Mouse (Mus musculus): ENCODE measurements around the gene Ak8. TPM values are rescaled to one million over a fixed set of nuclear protein-coding genes. Genes with fewer than 3 reads are reported as not detected.

Gene Ak8
- total and polyA plus RNA-seq, 2 experiments from 2014 or later = 1.6 to 3.3 TPM

GRCm38 (mm10) chr2:28798390-28798789, 98.4 kb downstream of the Ak8 start:
- no peaks in the 10 kb centered on the region for H3K36me3 ChIP-seq (ENCODE audit: insufficient read depth, low read length)
- H3K9ac ChIP-seq (replicated peaks; ENCODE audit: low read length) = no peak overlapping the region
- H3K27ac ChIP-seq = no peak overlapping the region
- no peaks in the 10 kb centered on the region for H3K27me3 ChIP-seq (ENCODE audit: insufficient read depth, low read length)
- no peaks in the 10 kb centered on the region for H3K4me1 ChIP-seq (ENCODE audit: insufficient read depth, low read length)
- 23% methylated on average over 3 of the region's 3 CpGs for WGBS
- H3K9me3 ChIP-seq (ENCODE audit: low read length) = no peaks in the 10 kb centered on the region
- no peak for TF ChIP-seq CTCF (IDR thresholded peaks at IDR 0.05; ENCODE audit: low read depth)
- no peak overlapping the region for H3K4me2 ChIP-seq (ENCODE audit: low read depth, low read length)
- no peak overlapping the region for H3K4me3 ChIP-seq (ENCODE audit: low read length)
- ATAC-seq (no peak), DNase-seq (ENCODE audit: low spot score) (no peak)

GRCm38 (mm10) chr2:28799575-28799974, 99.6 kb downstream of the Ak8 start:
- ATAC-seq = no peak
- Histone ChIP-seq H3K9me3 (ENCODE audit: low read length) (no peaks in the 10 kb centered on the region), H3K36me3 (ENCODE audit: insufficient read depth, low read length) (no peaks in the 10 kb centered on the region), H3K4me2 (ENCODE audit: low read depth, low read length) (no peak overlapping the region), H3K27me3 (ENCODE audit: insufficient read depth, low read length) (no peaks in the 10 kb centered on the region), H3K27ac (no peak overlapping the region), H3K4me3 (ENCODE audit: low read length) (no peak overlapping the region), H3K9ac (replicated peaks; ENCODE audit: low read length) (no peak overlapping the region), H3K4me1 (ENCODE audit: insufficient read depth, low read length) (no peaks in the 10 kb centered on the region)
- WGBS = 74% methylated on average over 2 of the region's 2 CpGs
- no peak for TF ChIP-seq CTCF (IDR thresholded peaks at IDR 0.05; ENCODE audit: low read depth)
- no peak for DNase-seq (ENCODE audit: low spot score)

GRCm38 (mm10) chr2:28803406-28803805, 103.4 kb downstream of the Ak8 start:
- ATAC-seq = no peak
- no peak for TF ChIP-seq CTCF (IDR thresholded peaks at IDR 0.05; ENCODE audit: low read depth)
- no peak overlapping the region for H3K9ac ChIP-seq (replicated peaks; ENCODE audit: low read length)
- DNase-seq (ENCODE audit: low spot score) = no peak
- 82% methylated on average over 7 of the region's 7 CpGs for WGBS
- no peaks in the 10 kb centered on the region for H3K36me3 ChIP-seq (ENCODE audit: insufficient read depth, low read length)
- H3K27ac ChIP-seq = no peak overlapping the region
- H3K4me2 ChIP-seq (ENCODE audit: low read depth, low read length) = no peak overlapping the region
- no peaks in the 10 kb centered on the region for H3K4me1 ChIP-seq (ENCODE audit: insufficient read depth, low read length)
- H3K27me3 ChIP-seq (ENCODE audit: insufficient read depth, low read length) = no peaks in the 10 kb centered on the region
- H3K4me3 ChIP-seq (ENCODE audit: low read length) = no peak overlapping the region
- no peaks in the 10 kb centered on the region for H3K9me3 ChIP-seq (ENCODE audit: low read length)

- Histone ChIP-seq H3K9me3 (ENCODE audit: low read length) (no peaks in the 10 kb centered on the region), H3K4me2 (ENCODE audit: low read depth, low read length) (no peak overlapping the region), H3K4me1 (ENCODE audit: insufficient read depth, low read length) (no peaks in the 10 kb centered on the region), H3K27ac (no peak overlapping the region), H3K36me3 (ENCODE audit: insufficient read depth, low read length) (no peaks in the 10 kb centered on the region), H3K27me3 (ENCODE audit: insufficient read depth, low read length) (no peaks in the 10 kb centered on the region), H3K9ac (replicated peaks; ENCODE audit: low read length) (no peak overlapping the region), H3K4me3 (ENCODE audit: low read length) (no peak overlapping the region)
- ATAC-seq (no peak), DNase-seq (ENCODE audit: low spot score) (no peak)
- TF ChIP-seq CTCF (IDR thresholded peaks at IDR 0.05; ENCODE audit: low read depth) = no peak
- WGBS = 74% methylated on average over 6 of the region's 6 CpGs
Observed at GRCm38 (mm10) chr2:28808841-28809240, 108.9 kb downstream of the Ak8 start.

GRCm38 (mm10) chr2:28810260-28811013, 110.5 kb downstream of the Ak8 start:
- DNase-seq (ENCODE audit: low spot score) (no peak), ATAC-seq (no peak)
- Histone ChIP-seq H3K4me2 (ENCODE audit: low read depth, low read length) (no peak overlapping the region), H3K36me3 (ENCODE audit: insufficient read depth, low read length) (no peaks in the 10 kb centered on the region), H3K27ac (no peak overlapping the region), H3K9ac (replicated peaks; ENCODE audit: low read length) (no peak overlapping the region), H3K27me3 (ENCODE audit: insufficient read depth, low read length) (no peaks in the 10 kb centered on the region), H3K4me3 (ENCODE audit: low read length) (no peak overlapping the region), H3K9me3 (ENCODE audit: low read length) (no peaks in the 10 kb centered on the region), H3K4me1 (ENCODE audit: insufficient read depth, low read length) (no peaks in the 10 kb centered on the region)
- TF ChIP-seq CTCF (IDR thresholded peaks at IDR 0.05; ENCODE audit: low read depth) = no peak
- WGBS = 37% methylated on average over 5 of the region's 5 CpGs

GRCm38 (mm10) chr2:28818866-28819265, 118.9 kb downstream of the Ak8 start:
- Histone ChIP-seq H3K9ac (replicated peaks; ENCODE audit: low read length) (no peak overlapping the region), H3K4me3 (ENCODE audit: low read length) (no peak overlapping the region), H3K9me3 (ENCODE audit: low read length) (no peaks in the 10 kb centered on the region), H3K4me2 (ENCODE audit: low read depth, low read length) (no peak overlapping the region), H3K4me1 (ENCODE audit: insufficient read depth, low read length) (no peaks in the 10 kb centered on the region), H3K27ac (no peak overlapping the region), H3K27me3 (ENCODE audit: insufficient read depth, low read length) (no peaks in the 10 kb centered on the region), H3K36me3 (ENCODE audit: insufficient read depth, low read length) (peaks cover 5% of the 10 kb centered on the region; the same call in 1 of the 2 replicates)
- 83% methylated on average over 4 of the region's 4 CpGs for WGBS
- DNase-seq (ENCODE audit: low spot score) (no peak), ATAC-seq (no peak)
- no peak for TF ChIP-seq CTCF (IDR thresholded peaks at IDR 0.05; ENCODE audit: low read depth)

GRCm38 (mm10) chr2:28829265-28829664, 129.3 kb downstream of the Ak8 start:
- H3K4me3 ChIP-seq (ENCODE audit: low read length) = no peak overlapping the region
- WGBS = 37% methylated on average over 4 of the region's 4 CpGs
- peaks cover 63% of the 10 kb centered on the region for H3K36me3 ChIP-seq (ENCODE audit: insufficient read depth, low read length)
- peak; percentile 57 for TF ChIP-seq CTCF (IDR thresholded peaks at IDR 0.05; ENCODE audit: low read depth)
- ATAC-seq = no peak
- H3K9me3 ChIP-seq (ENCODE audit: low read length) = no peaks in the 10 kb centered on the region
- no peaks in the 10 kb centered on the region for H3K4me1 ChIP-seq (ENCODE audit: insufficient read depth, low read length)
- H3K4me2 ChIP-seq (ENCODE audit: low read depth, low read length) = no peak overlapping the region
- H3K9ac ChIP-seq (replicated peaks; ENCODE audit: low read length) = no peak overlapping the region
- DNase-seq (ENCODE audit: low spot score) = no peak
- H3K27me3 ChIP-seq (ENCODE audit: insufficient read depth, low read length) = no peaks in the 10 kb centered on the region
- no peak overlapping the region for H3K27ac ChIP-seq
